Mouse (Mus musculus) 416B (cell line): ENCODE results near the gene Rnf126.

Experiments
- DNase-seq: peaks from one replicate; pipeline ENCODE4 v3.0.0; 2011; ENCODE audit warnings: low read depth

Gene Rnf126

GRCm38 (mm10) chr10:79792339-79793040 is 25.7 kb upstream of the Rnf126 start:
- DNase-seq, result no peak

GRCm38 (mm10) chr10:79790861-79791260 is 24.1 kb upstream of the Rnf126 start, which contains the start of gene Prss57:
Gene Prss57, minus strand, starts transcription at chr10:79790961.
- no peak for DNase-seq

GRCm38 (mm10) chr10:79789581-79789980 is 22.8 kb upstream of the Rnf126 start:
- no peak for DNase-seq

DNA sequence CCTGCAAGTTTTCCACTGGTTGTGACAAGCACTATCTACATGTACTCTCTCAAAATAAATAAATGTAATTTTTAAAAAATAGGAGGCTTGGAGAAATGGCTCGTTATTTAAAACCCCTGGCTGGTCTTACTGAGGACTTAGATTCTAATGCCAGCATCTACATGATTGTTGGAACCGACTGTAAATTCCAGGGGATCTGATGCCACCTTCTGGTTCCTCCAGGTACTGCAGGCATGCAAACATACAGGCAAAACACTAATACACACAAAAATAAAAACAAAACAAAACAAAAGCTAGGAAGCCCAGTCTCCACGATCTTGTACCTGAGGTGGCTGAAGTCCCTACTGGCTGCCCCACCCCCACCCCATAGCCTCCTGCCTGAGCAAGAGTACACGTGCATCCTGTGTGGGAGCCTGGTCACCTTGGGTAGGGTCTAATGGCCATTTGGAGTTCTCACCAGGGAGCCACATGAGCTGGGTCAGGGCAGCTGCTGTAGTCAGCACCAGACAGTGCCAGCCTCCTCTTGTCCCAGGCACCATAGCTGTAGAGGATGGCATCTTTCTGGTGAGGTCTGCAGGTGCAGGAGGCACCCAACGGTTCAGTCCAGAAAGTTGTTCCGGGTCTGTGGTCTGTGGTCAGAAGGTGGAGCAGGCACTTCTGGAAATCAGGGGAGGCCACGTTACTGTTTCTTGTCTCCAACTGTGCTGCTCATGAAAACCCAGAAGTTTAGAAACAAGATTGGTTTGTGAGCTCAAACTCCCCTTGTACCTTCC is 21.8 kb upstream of the Rnf126 start:
- DNase-seq, result peak; percentile 82

DNA sequence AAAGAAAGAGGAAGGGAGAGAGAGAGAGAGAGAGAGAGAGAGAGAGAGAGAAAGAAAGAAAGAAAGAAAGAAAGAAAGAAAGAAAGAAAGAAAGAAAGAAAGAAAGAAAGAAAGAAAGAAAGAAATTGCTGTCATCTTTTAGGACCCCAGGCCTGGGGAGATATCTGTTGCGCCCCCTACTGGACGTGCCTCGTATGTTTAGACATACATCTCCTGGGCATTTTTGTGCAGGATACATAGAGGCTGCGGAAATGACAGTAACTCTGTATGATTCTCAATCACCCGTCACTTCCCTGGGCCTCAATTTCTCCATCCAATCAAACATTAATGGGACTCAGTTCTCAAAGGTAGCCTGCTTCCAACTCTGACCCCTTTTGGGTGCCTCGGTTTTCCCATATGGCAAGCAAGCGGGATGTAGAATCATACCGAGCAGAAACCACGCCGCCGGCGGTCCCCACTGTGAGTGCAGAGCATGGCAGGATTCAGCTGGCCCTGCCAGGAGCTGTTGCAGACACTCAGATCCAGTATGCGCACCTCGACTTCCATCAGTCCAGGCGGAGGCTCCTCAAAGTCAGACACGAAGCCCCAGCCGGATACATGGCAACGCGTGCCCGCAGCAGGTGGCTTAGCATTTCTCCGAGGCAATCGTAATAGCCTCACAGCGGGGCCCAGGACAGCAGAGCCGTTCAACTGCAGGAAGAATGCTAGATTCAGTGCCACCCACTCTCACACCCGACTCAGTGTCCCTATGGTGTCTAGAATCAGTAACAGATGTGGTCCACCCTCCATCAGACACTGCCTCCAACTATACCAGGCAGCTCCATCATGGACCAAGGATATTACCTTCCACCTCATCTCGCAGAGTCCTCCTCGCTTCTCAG is 17.4 kb upstream of the Rnf126 start:
- DNase-seq, result peak; percentile 64

DNA sequence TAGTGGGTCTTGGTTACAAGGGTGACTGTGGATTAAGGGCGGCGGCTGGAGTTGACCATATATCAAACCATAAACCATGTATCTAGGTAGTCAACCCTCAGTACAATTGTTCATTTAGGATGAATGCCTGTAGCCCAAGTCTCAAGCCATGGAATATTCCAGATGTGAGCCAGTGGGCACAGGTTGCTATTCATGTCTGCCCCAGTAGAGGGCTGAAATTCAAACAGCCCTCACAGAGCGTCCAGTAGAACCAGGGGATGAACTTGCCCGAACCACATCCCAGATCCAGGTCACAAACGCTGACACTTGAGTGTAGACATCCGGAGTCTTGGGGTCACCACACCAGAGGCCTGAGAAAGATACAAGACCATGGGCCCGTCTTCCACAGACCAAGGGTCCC is 16.3 kb upstream of the Rnf126 start:
- DNase-seq, result no peak

- DNase-seq, result no peak
These were observed 15.2 kb upstream of the Rnf126 start for GRCm38 (mm10) chr10:79781956-79782355.

DNA sequence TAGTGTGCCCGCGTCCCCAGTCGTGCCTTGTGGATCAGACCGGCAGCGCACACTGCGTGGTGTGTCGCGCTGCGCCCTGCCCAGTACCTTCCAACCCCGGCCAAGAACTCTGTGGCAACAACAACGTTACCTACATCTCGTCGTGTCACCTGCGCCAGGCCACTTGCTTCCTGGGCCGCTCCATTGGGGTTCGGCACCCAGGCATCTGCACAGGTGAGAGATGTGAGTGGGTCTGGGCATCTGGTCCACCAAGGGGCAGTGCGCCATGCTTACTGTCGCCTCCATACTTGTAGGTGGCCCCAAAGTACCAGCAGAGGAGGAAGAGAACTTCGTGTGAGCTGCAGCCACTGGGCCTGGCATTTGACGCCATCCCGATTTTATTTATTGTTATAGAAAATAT is 14.4 kb upstream of the Rnf126 start:
- DNase-seq, result no peak

DNA sequence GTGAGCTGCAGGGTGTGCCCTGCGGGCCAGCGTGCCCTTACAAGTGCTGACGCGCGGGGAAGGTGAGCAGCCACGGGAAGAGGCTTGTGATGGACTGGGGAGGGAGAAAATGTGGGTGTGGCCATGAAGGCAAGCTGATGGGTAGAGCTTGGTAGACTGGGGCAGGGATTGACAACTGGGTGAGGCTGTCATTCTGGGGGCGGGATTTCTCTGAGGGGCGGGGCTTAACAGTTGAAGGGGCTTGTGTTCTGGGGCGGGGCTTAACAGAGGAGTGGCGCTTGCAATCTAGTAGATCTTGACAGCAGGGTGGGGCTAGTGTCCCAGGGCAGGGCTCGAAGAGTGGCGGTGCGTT is 13.9 kb upstream of the Rnf126 start:
- DNase-seq, result peak; percentile 95

DNA sequence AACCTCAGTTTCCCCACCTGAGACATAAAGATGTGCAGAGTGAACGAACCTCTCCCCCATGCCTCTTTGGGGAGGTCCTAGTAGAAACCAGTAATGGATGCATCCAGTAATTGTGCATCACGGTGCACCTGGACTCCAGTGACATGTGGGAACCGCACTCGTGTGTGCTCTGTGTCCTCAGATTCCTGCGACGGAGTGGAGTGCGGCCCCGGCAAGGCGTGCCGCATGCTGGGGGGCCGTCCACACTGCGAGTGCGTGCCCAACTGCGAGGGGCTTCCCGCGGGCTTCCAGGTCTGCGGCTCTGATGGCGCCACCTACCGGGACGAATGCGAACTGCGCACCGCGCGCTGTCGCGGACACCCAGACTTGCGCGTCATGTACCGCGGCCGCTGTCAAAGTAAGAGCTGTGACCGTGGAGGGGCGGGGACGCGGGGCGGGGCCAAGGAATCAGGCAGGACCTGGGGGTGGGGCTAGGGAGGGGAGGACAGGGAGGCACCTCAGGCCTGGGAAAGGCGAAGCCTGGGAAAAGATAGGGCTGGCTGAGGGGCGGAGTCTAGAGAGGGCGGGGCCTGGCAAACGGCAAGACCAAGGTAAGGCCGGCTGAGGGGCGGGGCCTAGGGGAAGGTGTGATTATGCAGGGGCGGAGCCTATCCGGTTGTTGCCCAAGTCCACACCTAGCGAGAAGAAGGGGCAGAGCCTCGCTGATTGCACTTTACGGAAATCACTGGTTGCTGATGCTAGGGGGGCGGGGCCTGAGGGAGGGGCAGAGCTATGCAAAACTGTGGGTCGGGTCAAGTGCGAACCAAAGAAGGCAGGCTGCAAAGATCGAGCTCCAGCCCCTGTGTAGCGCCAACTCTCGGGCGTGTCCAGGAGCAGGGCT is 13.3 kb upstream of the Rnf126 start:
- peak; percentile 98 for DNase-seq

DNA sequence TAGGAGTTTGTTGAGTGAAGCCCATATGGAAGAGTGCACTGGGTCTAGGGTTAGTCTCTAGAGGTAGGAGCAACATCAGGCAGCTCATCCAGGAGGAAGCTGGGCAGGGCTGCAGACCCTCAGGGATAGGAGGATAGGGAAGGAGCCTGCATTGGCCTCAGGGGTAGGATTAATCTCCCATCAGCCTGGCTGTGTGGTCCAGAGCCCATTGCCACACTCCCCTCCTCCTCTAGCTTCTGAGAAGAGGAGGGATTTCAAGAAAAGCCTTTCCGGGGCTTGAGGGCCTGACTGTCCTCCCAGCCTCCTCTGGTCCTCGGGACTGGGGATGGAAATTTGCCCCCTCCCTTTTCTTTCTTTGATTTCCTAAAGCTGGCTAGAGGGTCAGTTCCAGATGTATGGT is 12.4 kb upstream of the Rnf126 start:
- DNase-seq, result no peak

- no peak for DNase-seq
These were observed 11.3 kb upstream of the Rnf126 start for GRCm38 (mm10) chr10:79778006-79778405.

GRCm38 (mm10) chr10:79777103-79777531 is 10.4 kb upstream of the Rnf126 start, which contains the start of gene Fstl3:
Gene Fstl3, plus strand, starts transcription at chr10:79777272.
- DNase-seq, result no peak

GRCm38 (mm10) chr10:79774486-79775279 is 7.9 kb upstream of the Rnf126 start:
- no peak for DNase-seq

DNA sequence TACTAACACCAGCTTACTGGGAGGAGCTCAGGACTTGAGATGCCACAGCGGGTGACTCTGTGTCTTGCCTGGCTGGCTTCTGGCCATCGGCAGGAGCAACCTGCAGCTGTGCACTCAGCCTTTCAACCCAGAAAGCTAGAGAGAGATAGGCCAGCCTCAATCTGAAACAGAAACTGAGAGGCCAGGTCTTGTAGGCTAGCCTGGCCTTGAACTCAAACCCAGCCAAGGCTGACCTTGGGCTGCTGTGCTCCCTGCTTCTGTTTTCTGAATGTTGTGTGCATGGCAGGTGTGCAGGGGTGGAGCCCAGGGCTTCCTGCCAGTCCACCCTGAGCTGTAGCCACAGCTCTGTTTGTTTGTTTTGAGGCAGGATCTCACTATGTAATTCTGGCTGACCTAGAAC is 6.5 kb upstream of the Rnf126 start:
- DNase-seq, result no peak

- DNase-seq, result no peak
These were observed 5.6 kb upstream of the Rnf126 start for GRCm38 (mm10) chr10:79772320-79772719.

DNA sequence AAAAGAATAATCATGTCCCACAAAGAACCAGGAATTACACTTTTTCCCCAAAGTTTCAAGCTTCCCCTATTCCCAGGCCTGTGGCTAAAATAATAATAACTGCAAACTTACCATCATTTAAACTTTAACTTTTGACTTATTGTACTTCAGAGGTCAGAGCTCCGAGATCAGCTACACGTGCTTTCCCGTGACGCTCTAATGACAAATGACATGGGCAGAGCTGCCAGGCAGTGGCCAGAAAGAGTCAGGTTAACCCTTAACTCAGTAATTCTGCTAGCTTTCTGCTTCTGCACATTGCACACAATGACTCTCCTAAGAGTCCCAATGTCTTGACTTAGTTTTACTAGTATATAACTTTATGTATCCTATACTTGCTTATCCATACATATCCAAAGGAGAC is 2.6 kb upstream of the Rnf126 start:
- no peak for DNase-seq

DNA sequence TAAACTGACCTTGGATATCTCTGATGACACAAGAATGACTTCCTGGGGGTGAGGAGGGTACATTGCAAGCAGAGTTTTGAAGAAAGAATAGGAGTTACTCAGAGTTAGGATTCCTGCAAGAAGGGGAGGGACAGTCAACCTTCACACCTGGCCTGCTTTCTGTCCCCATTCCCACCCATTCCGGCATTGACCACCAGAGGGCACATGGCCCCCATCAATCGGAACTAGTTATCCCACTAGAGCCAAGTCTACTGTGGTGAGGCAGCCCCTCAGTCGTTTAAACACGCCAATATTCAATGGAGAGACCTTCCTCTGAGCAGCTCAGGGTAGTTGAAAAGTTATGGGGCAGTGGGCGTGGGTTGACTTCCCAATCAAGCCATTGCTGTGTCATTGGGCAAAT is 1.6 kb upstream of the Rnf126 start:
- DNase-seq, result peak; percentile 65

DNA sequence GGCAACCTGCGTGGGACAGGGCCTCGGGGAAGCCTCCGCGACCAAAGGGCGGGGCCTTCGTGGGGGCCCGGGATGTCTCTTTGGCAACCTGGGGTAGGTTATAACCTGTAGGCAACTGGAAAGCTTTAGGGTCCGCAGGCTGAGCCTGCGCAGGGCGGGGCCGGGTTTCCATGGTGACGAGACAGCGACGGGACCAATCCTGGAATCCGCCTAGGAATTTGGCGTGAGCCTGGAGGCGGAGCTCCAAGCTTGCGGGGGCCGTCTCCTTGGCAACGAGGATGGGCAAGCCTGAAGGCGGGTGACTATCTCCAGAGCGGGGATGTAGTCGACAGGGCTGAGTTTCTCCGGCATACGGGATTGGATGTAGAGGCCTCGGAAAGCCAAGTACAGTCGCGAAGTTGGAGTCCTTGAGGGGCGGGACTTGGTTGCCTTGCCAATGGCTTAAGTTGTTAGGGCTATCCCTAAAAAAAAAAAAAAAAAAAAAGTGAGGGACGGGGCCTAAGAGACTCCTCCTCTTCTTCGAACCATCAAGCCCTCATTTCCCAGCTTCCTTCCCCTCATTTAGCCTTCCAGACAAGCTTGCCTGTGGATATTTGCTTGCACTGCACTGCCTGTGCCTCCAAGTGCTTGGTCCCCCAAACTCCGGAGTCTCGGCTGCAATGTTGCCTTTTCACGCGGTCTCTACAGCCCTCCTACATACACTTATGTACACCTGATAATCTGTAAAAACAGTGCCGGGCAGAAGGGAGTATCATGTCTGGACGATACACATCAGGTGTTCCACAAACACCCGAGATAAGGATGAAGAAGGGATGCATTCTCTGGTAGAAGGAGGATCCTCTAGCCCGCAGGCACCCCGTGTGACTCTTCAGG is 856 bp upstream of the Rnf126 start:
- DNase-seq, result peak; percentile 85
